Mouse (Mus musculus) mouse embryonic stem cell (cell line): Measurements from ENCODE around the gene Abhd17b.

Source experiments
- in situ Hi-C, 2 experiments: fragments of 300-500 bp; cut with MboI; formaldehyde crosslinking; loops; 1 replicate in 1 of 2; 3 replicates in 1 of 2; pipeline ENCODE4 v1.14.3; 2019 to 2020; ENCODE audit warnings: low sequenced_read_pairs in 2 of 2, low pct_unique_long_range_greater_than_20kb in 1 of 2, mixed read lengths in 1 of 2; ENCODE audit not compliant: unreplicated experiment in 1 of 2

The Abhd17b gene

DNA sequence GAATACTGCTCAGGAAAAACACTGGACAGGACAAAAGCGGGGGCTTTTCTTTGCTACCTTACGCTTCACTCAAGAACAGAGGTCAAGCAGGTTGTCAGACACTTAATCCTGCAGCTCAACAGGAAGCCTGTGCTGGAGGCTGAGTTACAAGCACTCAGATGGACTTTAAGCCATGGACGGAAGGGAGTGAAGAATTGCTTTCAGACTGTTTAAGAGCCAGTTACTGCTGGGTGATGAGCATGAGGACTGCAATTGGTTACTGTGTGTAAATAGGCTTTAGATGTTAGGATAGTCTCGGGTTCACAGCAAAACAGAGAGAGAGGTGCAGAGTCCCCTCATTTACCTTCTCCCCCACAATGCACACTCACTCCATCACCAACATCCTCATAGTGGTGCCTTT, 7.7 kb upstream of the Abhd17b start:
- in situ Hi-C loops: no loop called here

DNA sequence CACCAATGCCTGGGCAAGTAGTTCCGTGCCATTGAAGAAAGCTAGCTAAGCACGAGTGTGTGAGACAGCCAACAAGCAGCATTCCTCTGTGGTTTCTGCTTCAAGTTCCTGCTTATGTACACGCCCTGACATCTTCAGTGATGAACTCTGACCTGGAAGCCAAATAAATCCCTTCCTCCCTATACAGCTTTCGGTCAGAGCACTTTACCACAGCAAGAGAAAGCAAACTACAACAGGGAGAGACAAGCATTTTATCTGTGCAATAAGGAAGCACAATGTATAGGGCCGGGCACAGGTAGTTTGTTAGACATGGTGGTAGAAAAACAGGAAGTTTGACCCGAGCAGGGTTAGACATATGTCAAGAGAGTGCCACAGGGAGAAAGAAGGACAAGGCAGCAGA, 6.8 kb upstream of the Abhd17b start:
- in situ Hi-C loops: no loop called here

DNA sequence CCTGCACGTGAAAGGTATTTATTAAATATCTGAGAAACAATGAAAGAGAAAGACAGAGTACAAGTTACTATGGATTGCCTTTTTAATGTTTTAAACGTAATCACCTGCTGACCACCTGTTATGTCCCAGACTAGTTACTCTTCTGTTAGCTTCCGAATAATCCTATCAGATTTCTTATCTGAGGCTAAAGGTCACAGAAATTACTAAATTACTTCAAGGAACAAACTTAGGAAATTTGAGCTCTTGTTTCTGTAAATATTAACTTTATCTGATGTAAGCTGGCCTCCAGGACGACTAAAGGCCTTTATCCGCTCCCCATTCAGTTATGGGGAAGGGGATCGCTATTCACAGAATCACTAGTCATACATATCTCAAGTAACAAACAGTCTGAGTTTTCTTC, 1.3 kb upstream of the Abhd17b start:
- in situ Hi-C loops: no loop called here

DNA sequence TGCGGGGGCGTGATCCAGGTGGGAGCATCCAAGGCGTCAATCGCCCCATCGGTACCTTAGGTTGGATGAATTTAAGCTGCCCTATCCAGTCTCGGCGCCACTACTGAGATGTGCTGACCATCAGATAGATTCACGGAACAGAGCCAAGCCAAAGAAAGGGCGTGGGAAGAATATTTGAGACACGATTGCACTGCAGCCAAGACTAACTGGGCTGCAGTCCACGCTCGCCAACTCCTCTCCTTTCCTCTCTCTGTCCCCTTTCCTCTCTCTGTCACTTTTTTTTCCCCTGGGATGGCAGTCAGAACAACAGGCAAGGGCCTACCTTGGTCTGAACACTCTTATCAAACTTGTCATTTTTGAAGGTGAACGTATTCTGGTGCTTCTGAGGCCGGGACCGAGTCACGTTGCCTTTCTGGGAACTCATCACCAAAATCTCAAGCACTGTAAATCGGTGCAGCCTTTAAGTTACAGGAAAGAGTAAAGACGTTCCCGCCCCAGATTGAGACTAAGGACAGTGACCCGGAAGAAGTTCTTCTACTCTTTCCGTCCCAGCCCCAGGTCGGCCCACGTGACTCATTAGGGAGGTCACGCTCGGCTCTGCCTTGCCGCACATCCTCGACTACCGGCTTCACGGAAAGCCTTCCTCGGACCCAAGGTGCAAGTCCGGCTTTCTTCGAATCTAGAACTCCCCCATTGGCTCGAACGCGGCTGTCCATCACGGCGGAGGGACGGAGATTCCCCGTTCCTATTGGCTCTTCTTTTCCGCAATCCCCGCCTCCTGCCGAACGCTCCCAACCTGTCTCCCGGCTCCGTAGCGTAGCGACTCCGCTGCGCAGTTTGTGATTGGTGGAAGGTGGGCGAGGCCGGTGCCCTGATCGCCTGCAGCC, 457 bp upstream of the Abhd17b start, which contains the start of gene 1110059E24Rik:
Gene 1110059E24Rik (minus strand): TSS at position 692 of the 887 bp plus-strand sequence.
- in situ Hi-C loops: no loop called here

DNA sequence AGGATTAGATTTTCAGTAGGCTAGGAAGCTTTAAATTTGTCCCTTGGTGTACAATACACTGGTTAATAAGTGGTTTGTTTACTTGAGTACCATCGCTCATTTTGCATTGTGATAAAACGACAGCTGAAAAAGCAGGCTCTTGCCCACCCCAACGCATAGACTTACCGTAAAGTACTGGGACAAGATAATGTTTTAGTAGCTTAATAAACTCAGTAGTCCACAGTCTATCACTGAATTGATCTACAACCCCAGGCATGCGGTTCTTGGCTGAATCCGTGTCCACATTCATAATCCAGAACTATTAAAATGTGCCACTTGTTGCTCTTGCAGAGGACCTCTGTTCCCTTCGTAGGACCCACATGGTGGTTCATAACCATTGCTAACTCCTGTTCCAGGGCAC, 1.8 kb downstream of the Abhd17b start:
- in situ Hi-C loops: no loop called here

DNA sequence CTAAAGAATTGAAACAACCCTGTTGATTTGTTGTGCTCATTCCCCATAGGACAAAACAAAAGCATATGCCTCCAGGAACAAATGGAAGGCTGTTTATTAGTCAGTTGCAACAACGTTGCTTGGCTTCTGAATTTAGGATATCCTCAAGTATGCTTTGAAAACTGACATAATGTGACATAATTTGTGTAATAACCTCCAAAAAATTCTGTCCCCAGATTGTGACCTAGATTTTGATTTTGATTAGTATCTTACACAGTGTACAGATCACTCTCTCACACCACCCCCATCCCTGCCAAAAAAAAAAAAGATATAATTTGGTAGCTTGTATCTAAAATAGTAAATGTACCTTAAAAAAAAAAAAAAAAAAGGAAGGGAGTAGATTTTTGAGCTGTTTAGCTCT, 7.7 kb downstream of the Abhd17b start:
- in situ Hi-C loops: no loop called here

DNA sequence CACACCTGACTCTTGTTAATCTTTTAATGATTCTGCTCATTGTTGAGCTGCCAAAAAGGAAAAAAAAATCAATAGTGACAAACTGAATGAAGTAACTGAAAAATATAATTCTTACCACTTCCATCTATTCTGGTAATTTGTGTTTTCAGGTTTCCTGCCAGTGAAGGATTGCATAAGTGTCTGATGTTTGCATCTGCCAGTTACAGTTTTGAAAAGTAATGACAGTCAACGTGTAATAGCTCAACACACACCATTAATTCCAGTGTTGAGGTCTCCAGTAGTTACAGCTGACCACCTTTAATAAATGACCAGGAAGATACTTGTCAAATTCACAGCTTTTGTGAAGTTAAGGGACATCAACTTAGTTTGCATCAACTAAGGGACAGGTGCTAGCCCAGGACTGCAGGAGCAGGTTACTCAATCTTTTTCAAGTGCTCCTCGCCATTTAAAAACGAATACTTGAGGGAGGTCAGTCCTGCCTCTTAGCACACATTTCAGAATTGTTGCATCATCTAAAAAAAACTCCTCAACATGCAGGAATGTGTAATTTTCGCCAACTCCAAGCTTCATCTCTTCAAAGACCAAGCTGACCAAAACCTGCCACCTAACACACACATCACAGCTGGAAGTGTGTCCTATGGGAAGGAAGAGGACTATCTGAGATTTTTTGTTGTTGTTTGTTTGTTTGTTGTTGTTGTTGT, 10.9 kb downstream of the Abhd17b start:
- in situ Hi-C loops: no loop called here

DNA sequence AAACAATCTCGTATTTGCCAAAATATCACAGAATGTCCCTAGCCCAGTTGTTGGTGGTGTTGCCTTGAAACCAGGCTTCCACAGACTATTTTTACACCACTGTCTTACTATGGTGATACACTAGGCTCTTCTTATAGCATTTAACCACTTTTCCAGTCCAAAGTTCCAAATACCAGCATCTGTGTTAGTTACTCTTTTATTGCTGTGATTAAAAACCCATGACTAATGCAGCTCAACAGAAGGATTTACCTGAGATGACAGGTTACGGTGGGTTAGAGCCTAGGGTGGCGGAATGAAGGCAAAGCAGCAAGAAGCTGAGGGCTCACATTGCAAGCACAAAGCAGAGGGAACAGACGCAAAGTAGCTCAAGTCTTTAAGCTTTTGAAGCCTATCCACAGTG, 16.7 kb downstream of the Abhd17b start:
- in situ Hi-C loops: no loop called here

DNA sequence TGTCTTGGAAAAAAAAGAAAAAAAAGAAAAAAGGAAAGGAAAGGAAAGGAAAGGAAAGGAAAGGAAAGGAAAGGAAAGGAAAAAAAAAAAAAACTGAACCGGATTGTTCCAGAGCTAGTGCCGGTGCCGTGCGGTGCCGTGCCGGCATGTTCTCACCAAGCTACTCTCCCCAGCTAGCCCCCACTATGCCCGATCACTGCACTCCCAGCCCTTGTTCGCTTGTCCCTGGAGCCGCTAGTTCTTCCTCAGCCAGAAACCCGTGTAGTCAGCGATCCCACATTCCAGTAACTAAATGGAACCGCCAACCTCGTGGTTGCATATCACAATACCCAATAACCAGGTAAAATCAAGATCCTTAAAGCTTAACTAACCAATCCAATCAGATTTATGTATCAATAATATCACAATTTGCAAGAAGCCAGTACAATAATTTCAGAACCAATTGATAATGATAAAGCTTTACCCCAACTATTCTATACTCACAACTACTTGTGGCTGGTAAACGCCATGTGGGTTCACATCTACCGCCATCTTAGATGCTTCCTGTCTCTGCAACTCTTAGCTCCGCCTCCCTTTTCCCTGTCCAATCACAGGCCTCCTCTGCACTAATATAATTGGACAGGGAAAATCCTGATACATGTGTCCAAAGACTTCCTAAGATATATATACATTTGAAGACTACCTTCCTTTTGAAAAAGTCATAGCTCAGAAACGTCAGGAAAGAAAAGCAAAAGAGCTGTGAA, 21.5 kb downstream of the Abhd17b start:
- in situ Hi-C loops: no loop called here

DNA sequence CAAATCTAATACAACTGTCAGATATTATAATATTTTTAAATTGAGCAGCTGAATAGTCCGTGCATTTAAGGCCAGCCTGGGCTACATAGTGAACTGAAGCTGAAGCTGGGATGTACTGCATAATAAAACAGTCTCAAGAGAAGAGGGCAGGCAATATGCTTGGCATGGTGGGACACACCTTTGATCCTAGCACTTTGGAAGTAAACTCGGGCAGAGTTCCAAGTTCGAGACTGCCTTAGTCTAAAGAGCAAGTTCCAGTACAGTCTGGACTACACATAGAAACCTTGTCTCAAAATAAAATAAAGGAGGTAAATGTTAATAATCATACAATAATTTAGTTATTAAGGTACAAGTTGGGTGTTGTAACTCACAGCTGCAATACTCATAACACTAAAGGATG, 27.1 kb downstream of the Abhd17b start:
- in situ Hi-C loops: no loop called here

DNA sequence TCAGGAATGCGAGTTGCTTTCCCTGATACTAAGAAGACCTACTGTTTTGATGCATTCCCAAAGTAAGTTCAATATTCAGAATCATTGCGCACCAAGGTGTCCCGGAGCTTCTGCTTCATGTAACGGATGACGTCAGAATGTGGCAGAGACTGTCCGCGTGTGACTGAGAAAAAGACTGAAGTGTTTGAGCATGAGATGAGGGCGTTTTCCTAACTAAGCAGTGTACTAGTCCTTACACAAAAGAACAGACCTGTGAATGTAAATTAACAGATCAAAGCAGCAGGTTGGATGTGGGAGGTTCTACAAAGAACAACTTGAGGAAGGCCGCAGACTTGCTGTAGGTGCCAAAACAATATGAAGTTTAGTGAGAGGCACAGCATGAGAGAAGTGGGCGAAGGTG, 28.0 kb downstream of the Abhd17b start:
- in situ Hi-C loops: no loop called here

DNA sequence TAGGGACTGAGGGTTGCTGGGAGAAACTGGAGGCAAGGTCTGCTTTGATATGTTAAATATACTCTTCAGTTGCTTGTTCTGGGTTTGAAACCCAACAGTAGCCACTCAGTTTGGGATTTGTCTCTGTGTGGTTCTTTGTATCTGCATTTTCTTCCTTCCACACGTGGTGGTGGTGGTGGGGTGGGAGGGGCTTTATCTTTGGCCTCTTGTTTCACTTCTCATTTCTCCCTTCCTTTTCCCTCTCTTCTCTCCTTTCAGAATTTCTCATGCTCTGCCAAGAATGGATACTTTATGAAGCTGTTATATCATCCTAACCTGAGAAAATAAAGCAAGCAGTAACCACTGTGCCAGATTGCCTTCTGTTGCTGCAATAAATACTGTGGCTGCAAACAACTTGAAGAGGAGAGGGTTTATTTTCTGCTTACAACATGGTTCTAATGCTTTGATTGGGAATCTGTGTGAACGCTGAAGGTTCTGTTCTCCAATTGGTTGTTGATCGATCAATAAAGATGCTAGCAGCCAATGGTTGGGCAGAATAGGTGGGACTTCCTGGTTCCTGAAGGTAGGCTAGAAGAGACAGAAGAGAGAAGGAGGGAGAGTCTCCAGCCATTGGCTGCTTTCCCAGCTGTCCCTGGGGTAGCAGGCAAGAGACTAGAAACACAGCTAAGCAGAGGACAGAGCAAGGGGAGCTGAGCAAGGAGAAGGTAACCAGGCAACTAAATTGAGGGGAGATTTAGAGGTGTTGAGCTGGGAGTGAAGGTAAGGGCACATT, 60.5 kb downstream of the Abhd17b start:
- in situ Hi-C loops: no loop called here

DNA sequence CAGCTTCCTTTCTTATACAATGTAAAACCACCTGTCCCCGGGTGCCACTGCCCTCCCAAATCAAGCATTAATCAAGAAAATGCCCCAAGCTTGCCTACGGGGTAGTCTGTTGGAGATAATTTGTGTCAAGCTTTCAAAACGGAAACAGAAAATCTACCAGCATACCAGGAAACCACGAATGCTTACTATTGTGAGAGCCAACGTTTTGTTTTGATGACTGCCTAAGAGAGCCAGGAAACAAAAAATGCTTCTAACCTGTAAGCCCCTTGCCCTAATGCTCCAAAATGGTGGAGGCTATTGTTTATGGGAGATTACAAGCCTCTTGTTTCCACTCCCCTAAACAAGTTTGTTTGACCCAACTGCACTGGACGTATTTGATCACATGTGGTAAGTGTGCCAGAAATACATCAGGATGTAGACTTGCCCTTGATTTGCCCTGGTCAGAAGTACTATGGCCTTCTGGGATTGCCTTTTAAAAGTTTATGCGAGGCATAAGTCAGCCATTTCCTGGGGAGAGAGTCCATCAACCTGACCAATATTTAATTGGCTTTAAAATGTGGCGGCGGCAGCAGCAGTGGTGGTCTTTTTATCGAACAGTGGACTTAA, 61.4 kb downstream of the Abhd17b start:
- in situ Hi-C loops: no loop called here

DNA sequence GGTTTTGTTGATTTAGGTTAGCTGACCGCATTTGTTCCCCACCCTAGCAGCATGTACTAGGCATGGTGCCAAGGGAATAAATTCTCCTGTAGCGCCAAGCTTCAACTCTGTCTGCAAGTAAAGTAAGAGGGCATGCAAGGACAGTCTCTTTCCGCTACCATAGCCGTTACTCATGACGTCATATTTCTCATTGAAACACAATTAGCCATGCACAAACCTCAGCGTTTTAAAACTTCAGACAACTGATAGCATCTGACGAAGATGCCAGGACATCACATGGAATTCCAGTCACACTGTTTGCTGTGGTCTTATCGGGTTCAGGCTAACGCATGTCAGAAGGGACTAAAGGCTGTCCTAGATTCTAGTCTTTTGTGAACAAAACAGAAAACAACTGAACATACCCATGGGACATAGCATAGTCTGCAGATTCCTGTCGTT, 62.0 kb downstream of the Abhd17b start:
- in situ Hi-C loops: no loop called here

DNA sequence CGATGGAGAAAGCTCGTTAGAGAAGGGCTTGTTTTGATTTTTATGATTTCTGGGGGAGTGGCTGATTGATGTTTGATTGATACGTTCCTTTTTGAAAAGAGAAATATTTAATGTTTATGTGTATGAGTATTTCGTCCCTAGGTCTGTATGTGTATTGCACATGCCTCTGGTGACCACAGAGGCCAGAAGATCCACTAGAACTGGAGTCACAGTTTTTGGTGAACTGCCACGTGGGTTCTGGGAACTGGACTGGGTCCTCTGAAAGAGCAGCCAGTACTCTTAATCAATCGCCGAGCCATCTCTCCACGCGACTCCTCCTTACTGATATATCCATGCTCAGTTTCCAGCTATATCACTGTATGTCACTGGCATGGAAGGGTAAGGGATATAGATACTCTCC, 62.5 kb downstream of the Abhd17b start:
- in situ Hi-C loops: no loop called here

DNA sequence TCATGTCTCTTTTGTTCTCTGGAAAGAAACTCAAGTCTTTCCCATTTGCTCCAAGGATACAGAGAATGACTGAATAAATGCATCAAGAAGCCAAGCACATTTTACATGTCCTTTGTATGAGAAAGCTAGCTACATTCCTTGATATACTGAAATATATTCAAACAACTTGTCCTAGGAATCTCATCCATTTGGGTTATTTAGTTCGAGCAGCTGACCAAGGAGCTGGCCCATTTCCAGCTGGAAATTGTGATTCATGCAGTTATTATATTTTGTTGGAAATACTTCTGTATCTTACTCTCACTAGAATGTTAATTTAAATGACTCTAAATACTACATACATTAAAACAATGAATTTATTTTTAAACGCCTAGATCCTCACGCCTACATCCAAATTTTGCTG, 63.5 kb downstream of the Abhd17b start:
- in situ Hi-C loops: no loop called here

DNA sequence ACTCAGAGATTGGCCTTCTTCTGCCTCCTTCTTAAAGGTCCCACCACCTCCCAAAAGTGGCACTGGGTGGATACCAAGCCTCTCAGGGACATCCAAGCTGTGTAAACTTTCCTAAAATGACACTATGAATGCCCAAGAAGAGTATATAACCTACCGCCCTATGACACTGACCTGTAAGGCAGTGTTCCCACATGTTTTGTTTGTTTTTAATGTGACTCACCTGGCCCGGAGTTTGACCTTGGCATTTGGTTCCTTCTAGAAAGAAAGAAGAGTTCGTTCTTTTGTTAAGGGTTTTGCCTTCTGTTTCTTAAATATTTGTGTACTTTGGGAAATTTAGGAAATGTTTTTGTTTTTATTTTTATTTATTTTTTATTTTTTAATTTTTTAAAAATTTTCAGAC, 66.2 kb downstream of the Abhd17b start:
- in situ Hi-C loops: no loop called here

DNA sequence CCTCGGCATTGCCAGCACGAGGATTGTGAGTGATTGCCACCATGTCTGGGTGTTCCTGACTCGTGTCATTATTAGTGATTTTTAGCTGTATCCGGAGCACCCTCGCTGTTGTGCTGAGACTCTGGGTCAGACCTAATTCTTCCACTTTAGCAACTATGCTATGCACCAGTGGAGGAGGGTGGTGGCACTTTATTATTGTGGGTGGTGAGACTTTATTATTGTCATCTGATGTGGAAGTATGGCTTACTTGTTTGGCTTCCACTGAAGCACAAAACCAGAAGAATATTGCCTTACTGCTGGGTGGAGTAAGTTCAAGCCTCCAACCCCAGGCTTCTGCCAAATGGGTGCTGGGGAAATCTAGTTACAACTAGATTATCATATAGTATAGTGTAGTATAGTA, 68.0 kb downstream of the Abhd17b start:
- in situ Hi-C loops: no loop called here
